8 mouse cellular contexts compared by ENCODE assay signal in the genomic region with DNA sequence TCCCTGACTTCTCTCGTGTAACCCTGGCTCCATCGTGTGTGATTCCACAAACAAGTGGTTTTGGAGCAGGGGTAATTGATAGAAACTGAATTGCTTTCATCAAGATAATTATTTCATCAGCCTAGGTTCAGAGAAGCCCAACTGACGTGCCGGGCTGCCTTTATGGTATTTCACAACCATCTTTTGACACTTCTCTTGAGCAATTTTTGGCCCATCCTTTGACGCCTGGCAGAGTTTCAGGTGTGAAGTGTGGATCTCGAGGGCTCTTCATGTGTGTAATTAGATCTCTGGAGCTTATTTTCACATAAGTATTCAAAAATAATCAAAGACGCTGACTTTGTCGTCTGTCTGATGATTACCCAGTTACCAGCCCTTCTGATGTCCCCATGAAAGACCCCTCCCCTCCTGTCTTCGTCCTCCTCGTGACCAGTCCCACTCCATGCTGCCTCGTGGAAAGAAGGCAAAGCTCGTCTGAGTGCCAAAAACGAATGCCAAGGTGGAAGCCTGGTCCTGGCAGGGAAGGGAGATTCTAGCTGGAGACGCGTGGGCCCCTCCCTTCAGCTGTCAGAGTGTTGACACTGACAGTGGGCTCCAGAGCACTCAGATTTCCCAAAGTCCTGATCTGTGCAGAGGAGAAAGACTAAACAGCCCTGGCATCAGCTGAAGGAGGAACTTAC. TPM values are rescaled to one million over a fixed set of nuclear protein-coding genes. Genes with fewer than 3 reads are reported as not detected.
DNase-seq lines count a peak whose midpoint lies in the region; ATAC-seq lines count a peak whose summit lies in the region.
"Had no signal": no experiment of that assay in that cellular context is flagged by ENCODE, and none has a peak within 500 bp of the region (broad histone marks: within the 10 kb centered on the region; RNA-seq: fewer than 3 reads in every experiment).

No protein-coding gene starts in this region.

- no peak for ATAC-seq in CD4-positive, CD25-positive, alpha-beta regulatory T cell, adult 4 months

- intact Hi-C loops in gastrocnemius, postnatal 36 days (cut with DNase I): no loop called here

- DNase-seq in gastrocnemius, adult 18-20 months (ENCODE audit: low spot score): peak; percentile 54
- no peak for DNase-seq in gastrocnemius, postnatal 36 days
- peak; percentile 30 for DNase-seq in MN1 (ENCODE audit: low spot score)
- DNase-seq in adipocyte (ENCODE audit: low spot score): peak; percentile 42
- peak; percentile 74 to 76 for DNase-seq in lung, adult 18-20 months
- DNase-seq in thymus, postnatal 36 days: no peak

RNA-seq across cellular contexts. Expression of a gene that starts 9.2 kb away (rescaled TPM):
- 1 to 10 TPM; 3.1 TPM for total RNA-seq in gastrocnemius, adult 18-20 months (2021)
- total RNA-seq in gastrocnemius, postnatal 36 days (2021): 1 to 10 TPM; 1.2 to 2.5 TPM
- under 1 TPM in 1 of 2 experiments, not detected in 1; 0.70 TPM for polyA plus RNA-seq in CD4-positive, CD25-positive, alpha-beta regulatory T cell, adult 4 months (2017; shearing (Covaris generic))

RNA-seq across cellular contexts. Expression of a gene that starts 20.8 kb away (rescaled TPM):
- total RNA-seq in gastrocnemius, adult 18-20 months (2021): 10 to 100 TPM; 79.5 to 80.7 TPM
- 10 to 100 TPM; 69.8 to 74.3 TPM for total RNA-seq in gastrocnemius, postnatal 36 days (2021)
- polyA plus RNA-seq in CD4-positive, CD25-positive, alpha-beta regulatory T cell, adult 4 months (2017; shearing (Covaris generic)): 10 to 100 TPM; 49.0 to 58.9 TPM

RNA-seq across cellular contexts. Expression of a gene that starts 28.9 kb away (rescaled TPM):
- total RNA-seq in gastrocnemius, adult 18-20 months (2021): 10 to 100 TPM in 1 of 2 experiments, 1 to 10 TPM in 1; 7.4 to 10.8 TPM
- 1 to 10 TPM; 5.8 to 7.6 TPM for total RNA-seq in gastrocnemius, postnatal 36 days (2021)
- 10 to 100 TPM; 68.6 to 76.0 TPM for polyA plus RNA-seq in CD4-positive, CD25-positive, alpha-beta regulatory T cell, adult 4 months (2017; shearing (Covaris generic))

RNA-seq across cellular contexts. Expression of a gene that starts 36.2 kb away (rescaled TPM):
- total RNA-seq in gastrocnemius, adult 18-20 months (2021): 100 to 1,000 TPM; 113 to 127 TPM
- total RNA-seq in gastrocnemius, postnatal 36 days (2021): 10 to 100 TPM; 74.6 to 80.1 TPM
- polyA plus RNA-seq in CD4-positive, CD25-positive, alpha-beta regulatory T cell, adult 4 months (2017; shearing (Covaris generic)): 10 to 100 TPM; 11.4 to 23.2 TPM

RNA-seq across cellular contexts. Expression of a gene that starts 43.2 kb away (rescaled TPM):
- total RNA-seq in gastrocnemius, adult 18-20 months (2021): under 1 TPM; 0.30 to 0.31 TPM
- under 1 TPM; 0.30 to 0.41 TPM for total RNA-seq in gastrocnemius, postnatal 36 days (2021)
- polyA plus RNA-seq in CD4-positive, CD25-positive, alpha-beta regulatory T cell, adult 4 months (2017; shearing (Covaris generic)): not detected
- total RNA-seq: MEL had no signal

Comparison
In these comparisons a context has a peak if more than half of its experiments do, and no peak if none do; other contexts are left out.
1. DNase-seq: peak in gastrocnemius, adult 18-20 months (single experiment), MN1 (single experiment), adipocyte (single experiment) and lung, adult 18-20 months (2 of 2); none in gastrocnemius, postnatal 36 days (0 of 2) and thymus, postnatal 36 days (0 of 2).